Mouse (Mus musculus) hindbrain, embryonic 15.5 days (tissue): ENCODE measurements around the gene P2ry12. TPM values are rescaled to one million over a fixed set of nuclear protein-coding genes. Genes with fewer than 3 reads are reported as not detected.

ENCODE experiments used
- ATAC-seq: fragments of 200-750 bp; cut with Nextera tagmentation; 2 replicates; pipeline ENCODE4 v1.8.0; 2017; ENCODE audit warnings: low read depth, moderate number of reproducible peaks, moderate TSS enrichment; ENCODE audit not compliant: low FRiP score
- H3K27ac ChIP-seq: fragments of 300-500 bp; sonication (generic); replicated peaks from 2 replicates; pipeline ENCODE4 v1.5.1; 2015; ENCODE audit warnings: mild to moderate bottlenecking, inconsistent platforms
- H3K27me3 ChIP-seq: fragments of 300-500 bp; sonication (generic); 2 replicates; pipeline ENCODE4 v1.6.1; 2015; ENCODE audit warnings: control low read depth, inconsistent platforms
- H3K36me3 ChIP-seq: fragments of 300-500 bp; sonication (generic); 2 replicates; pipeline ENCODE4 v1.6.1; 2015; ENCODE audit warnings: control low read depth, inconsistent platforms
- H3K4me1 ChIP-seq: fragments of 300-500 bp; sonication (generic); replicated peaks from 2 replicates; pipeline ENCODE4 v1.6.1; 2015; ENCODE audit warnings: control low read depth, inconsistent platforms
- H3K4me2 ChIP-seq: fragments of 300-500 bp; sonication (generic); 2 replicates; pipeline ENCODE4 v1.6.1; 2015; ENCODE audit warnings: moderate library complexity, mild to moderate bottlenecking, inconsistent platforms
- H3K4me3 ChIP-seq: fragments of 300-500 bp; sonication (generic); 2 replicates; pipeline ENCODE4 v1.5.1; 2015; ENCODE audit warnings: mild to moderate bottlenecking, inconsistent platforms
- H3K9ac ChIP-seq: fragments of 300-500 bp; sonication (generic); 2 replicates; pipeline ENCODE4 v1.6.1; 2015; ENCODE audit warnings: inconsistent platforms
- H3K9me3 ChIP-seq: fragments of 300-500 bp; sonication (generic); 2 replicates; pipeline ENCODE4 v1.6.1; 2016; ENCODE audit warnings: control low read depth, inconsistent platforms
- WGBS: fragments of 180-500 bp; shearing (Covaris S2); methylation state at CpG from one replicate; pipeline ENCODE4 v1.1.7; 2015; 5-methylcytosine and 5-hydroxymethylcytosine counted together
- polyA plus RNA-seq: library from polyadenylated mRNA; unstranded; fragments of >200 nt; fragmentation: Nextera tagmentation; extraction: Ambion mirVana; gene quantifications from 2 replicates; pipeline ENCODE4 v1.2.1, GENCODE M21; 2015

The P2ry12 gene
- polyA plus RNA-seq: 8.4 and 9.1 TPM in 2 replicates

DNA sequence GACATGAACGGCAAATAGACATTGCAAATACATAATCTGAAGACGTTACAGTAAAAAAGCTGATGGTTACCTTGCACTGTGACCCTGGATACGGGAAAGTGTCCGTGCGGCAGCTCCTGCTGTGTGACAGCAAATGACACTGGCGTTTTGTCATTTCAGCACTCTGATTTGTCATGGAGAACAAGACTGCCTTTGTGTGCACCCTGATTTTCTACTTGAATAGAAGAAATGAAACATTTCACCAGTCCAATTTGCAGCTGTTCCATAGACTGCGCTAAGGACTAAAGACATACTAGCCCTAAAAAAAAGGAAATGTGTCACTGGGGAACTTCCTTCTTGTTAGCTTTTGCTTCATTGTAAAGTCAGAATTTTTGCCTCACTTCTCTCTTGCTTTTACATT, at the start of gene P2ry12:
TSS of gene P2ry12 (minus strand) at position 168 of the 400 bp plus-strand sequence.
- Histone ChIP-seq H3K4me3 (no peak within 1 kb of the TSS), H3K9ac (no peak within 1 kb of the TSS), H3K4me1 (peaks cover 3% of the 10 kb centered on the region; the same call in 1 of the 2 replicates), H3K27ac (no peak within 1 kb of the TSS), H3K4me2 (peak within 1 kb of the TSS; percentile 9), H3K9me3 (no peaks in the 10 kb centered on the region), H3K36me3 (no peaks in the 10 kb centered on the region), H3K27me3 (no peaks in the 10 kb centered on the region)
- no peak for ATAC-seq
- WGBS: 8% methylated on average over 7 of the region's 7 CpGs

DNA sequence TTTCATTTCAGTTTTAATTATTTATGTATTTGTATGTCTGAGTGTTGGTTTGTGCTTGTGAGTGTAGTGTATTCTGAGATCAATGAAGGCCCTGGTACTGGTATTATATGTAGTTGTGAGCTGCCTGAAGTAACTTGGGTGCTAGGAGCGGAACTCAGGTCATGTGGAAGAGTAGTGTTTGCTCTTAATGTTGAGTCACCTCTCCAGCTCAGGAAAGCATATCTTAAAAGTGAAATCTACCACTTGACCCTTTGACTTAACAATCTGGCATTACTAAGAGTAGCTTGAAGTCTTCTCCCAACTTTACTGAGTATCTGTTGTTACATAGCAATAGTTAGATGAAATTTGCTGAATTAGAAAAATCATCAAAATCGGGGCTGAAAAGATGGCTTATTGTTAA, 42.8 kb upstream of the P2ry12 start:
- Histone ChIP-seq H3K27me3 (no peaks in the 10 kb centered on the region), H3K4me2 (no peak overlapping the region), H3K27ac (no peak overlapping the region), H3K4me1 (no peaks in the 10 kb centered on the region), H3K36me3 (no peaks in the 10 kb centered on the region), H3K4me3 (no peak overlapping the region), H3K9ac (no peak overlapping the region), H3K9me3 (no peaks in the 10 kb centered on the region)
- no peak for ATAC-seq
- whole genome bisulfite sequencing: 92% methylated on average over 2 of the region's 2 CpGs

DNA sequence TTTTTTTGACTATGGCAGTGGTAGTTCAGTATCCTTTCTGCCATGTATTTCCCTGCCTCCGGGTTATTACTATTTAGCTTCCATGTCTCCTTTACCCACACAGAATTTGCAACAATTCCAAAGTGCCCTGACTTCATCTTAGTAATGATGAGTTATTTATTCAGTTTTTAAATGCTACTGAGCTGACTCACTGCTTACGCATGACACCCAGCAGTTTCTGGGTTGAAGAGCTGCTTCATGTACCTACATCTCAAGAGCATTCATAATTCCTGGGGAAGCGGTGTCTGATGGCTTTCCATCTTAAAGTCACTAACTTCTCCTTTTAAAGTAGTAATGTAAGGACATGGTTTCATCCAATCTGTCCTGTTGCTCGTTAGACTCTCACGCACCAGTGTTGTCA, 42.3 kb upstream of the P2ry12 start:
- H3K36me3 ChIP-seq: no peaks in the 10 kb centered on the region
- H3K4me3 ChIP-seq: no peak overlapping the region
- no peaks in the 10 kb centered on the region for H3K9me3 ChIP-seq
- 95% methylated on average over 5 of the region's 5 CpGs for WGBS
- no peak overlapping the region for H3K4me2 ChIP-seq
- H3K27me3 ChIP-seq: no peaks in the 10 kb centered on the region
- H3K4me1 ChIP-seq: no peaks in the 10 kb centered on the region
- no peak for ATAC-seq
- no peak overlapping the region for H3K27ac ChIP-seq
- H3K9ac ChIP-seq: no peak overlapping the region

DNA sequence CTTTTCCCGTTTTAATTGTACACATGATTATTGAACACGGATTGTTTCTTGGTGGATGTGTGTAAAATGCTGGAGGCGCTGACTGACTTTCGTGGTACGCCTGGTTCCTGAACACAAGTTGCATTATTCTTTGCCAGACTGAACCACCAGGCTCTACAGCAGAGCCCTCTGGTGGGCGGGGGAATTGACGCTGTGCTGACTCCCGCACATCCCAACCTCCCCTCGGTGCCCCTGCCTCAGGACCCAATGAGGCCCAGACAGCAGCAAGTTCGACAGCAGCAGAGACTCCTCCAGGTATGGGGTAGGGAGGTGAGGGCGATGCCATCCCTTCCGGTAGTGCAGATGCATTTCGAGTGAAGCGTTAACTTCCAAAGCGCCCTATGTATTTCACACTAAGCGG, 35.0 kb upstream of the P2ry12 start:
- Histone ChIP-seq H3K27me3 (no peaks in the 10 kb centered on the region), H3K4me1 (no peaks in the 10 kb centered on the region), H3K27ac (no peak overlapping the region), H3K4me2 (no peak overlapping the region), H3K9me3 (no peaks in the 10 kb centered on the region), H3K36me3 (no peaks in the 10 kb centered on the region), H3K9ac (no peak overlapping the region), H3K4me3 (no peak overlapping the region)
- WGBS: 89% methylated on average over 16 of the region's 16 CpGs
- no peak for ATAC-seq

DNA sequence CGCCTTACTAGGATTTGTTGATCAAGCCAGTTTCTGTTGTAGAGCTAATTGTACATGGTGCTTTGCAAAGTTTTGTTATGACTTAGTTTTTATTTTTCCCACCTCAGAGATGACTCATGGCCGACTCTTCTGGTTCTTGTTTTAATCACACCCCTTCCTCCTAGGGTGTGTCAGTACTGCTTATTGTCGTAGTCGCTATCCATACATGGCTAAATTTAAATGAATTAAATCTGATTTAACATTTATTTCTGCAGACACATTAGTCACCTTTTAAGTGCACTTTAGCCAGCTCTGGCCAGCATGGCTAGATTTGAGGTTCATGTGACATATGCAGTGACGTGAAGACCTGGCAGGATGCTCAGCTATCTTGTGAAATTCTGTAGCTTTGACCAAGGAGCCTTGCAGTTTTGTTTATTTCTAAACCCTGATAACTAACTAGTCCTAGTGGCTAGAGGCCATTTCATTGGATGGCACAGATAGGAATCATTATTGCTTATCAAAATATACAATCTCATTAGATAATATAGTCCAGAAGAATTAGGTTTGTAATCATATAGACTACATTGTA, 34.0 kb upstream of the P2ry12 start:
- Histone ChIP-seq H3K36me3 (no peaks in the 10 kb centered on the region), H3K9ac (no peak overlapping the region)
- 97% methylated on average over 5 of the region's 5 CpGs for WGBS

DNA sequence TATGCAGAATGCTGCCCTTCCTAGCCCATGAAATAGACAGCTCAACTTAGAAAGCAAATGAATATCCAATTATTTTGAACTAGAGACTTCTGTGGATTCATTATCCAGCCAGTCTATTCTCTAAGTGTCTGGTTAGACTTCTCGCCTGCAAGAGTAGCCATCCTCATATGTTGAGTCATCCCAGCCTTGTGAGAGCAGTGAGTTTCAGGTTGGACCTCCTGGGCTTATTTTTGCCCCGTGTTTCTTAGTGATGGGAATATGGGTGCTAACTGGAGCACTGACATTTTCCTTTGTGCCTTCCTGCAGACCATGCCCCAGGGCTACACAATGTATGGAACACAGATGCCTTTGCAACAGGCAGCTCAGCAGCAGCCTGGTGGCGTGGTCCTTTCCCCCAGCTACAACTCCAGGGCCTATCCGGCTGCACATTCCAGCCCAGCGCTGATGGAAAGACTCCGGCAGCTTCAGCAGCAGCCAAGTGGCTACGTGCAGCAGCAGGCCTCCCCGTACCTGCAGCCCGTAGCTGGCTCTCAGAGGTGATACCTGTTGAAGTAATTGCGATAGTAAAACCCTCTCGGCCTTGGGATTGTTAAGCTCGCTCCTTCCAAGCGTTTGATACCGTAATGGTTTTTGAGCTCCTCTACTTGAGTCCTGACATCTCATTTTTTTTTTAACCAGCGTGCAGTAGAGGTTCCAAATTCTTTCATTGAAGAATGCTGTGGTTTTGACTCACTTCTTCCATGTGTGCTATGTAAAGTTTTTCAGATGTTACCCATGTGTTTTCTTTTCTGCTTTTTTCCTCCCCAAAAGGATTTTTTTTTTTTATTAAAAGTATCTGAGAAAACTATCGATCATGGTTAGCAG, 33.3 kb upstream of the P2ry12 start:
- H3K9me3 ChIP-seq: no peaks in the 10 kb centered on the region
- no peak overlapping the region for H3K27ac ChIP-seq
- WGBS: 89% methylated on average over 16 of the region's 16 CpGs
- H3K36me3 ChIP-seq: no peaks in the 10 kb centered on the region
- no peak for ATAC-seq
- no peak overlapping the region for H3K4me3 ChIP-seq
- H3K27me3 ChIP-seq: no peaks in the 10 kb centered on the region
- no peak overlapping the region for H3K4me2 ChIP-seq
- no peaks in the 10 kb centered on the region for H3K4me1 ChIP-seq
- no peak overlapping the region for H3K9ac ChIP-seq

More for the DNA sequence above, 34.0 kb upstream of the P2ry12 start:
- ATAC-seq: no peak
- Histone ChIP-seq H3K27me3 (no peaks in the 10 kb centered on the region), H3K4me2 (no peak overlapping the region), H3K9me3 (no peaks in the 10 kb centered on the region), H3K27ac (no peak overlapping the region), H3K4me1 (no peaks in the 10 kb centered on the region), H3K4me3 (no peak overlapping the region)

DNA sequence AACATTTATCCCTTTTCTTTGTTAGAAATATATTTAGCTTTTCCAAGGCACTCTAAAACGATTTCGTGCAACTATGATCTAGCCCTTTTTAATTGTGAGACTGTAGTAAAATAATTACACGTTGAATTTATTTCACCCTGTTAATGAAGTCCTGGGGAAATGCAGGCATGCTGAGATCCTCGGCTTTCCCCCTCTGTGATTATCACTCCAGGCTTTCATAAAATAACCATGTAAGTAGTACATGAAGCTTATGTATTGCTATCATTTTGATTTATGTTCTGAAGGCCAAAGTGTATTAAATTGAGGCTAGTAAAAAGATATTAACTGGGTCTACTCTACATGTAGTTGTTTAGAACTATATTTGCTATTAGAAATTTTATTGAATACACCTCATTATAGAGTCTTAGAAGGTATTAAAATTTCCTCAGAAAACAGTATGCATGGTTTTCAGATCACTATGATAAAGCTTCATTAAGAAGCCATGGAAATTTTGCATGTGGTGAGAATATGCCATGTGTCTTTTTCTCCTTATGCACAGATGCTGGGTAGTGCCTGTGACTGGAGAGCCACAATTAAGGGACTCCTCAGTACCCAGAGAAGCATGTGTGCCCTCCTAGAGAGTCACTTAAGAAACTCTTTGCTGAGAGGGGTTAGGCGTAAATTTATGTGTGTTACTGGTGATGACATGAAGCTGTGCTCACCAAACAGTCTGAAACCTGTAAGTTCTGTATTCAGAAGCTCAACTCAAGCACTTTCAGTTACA, 30.9 kb upstream of the P2ry12 start:
- Histone ChIP-seq H3K9ac (no peak overlapping the region), H3K4me2 (no peak overlapping the region), H3K27me3 (no peaks in the 10 kb centered on the region), H3K4me1 (no peaks in the 10 kb centered on the region), H3K36me3 (no peaks in the 10 kb centered on the region), H3K9me3 (no peaks in the 10 kb centered on the region), H3K4me3 (no peak overlapping the region), H3K27ac (no peak overlapping the region)
- WGBS: 69% methylated on average over 5 of the region's 5 CpGs
- ATAC-seq: no peak

DNA sequence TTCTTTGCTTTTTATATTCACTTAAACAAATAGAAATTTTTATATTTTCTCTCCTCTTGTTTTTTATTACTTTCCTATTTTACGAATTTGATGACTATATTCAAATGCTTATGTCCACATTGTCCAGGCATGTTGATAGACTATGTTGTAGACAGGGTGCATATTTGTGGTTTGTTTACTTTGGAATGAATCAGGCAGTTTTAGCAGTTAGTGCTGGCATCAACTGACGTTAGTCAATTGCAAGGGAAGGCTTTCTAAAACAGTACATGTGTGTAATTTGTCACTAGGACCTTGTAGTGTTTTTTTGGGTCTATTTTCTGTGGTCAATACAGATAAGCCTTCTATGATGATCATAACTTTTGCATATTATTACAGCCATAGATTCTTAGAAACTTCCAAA, 27.9 kb upstream of the P2ry12 start:
- WGBS: 74% methylated on average over 2 of the region's 2 CpGs
- H3K4me2 ChIP-seq: no peak overlapping the region
- H3K27me3 ChIP-seq: no peaks in the 10 kb centered on the region
- no peaks in the 10 kb centered on the region for H3K4me1 ChIP-seq
- no peak for ATAC-seq
- no peak overlapping the region for H3K4me3 ChIP-seq
- no peaks in the 10 kb centered on the region for H3K9me3 ChIP-seq
- no peak overlapping the region for H3K27ac ChIP-seq
- no peak overlapping the region for H3K9ac ChIP-seq
- no peaks in the 10 kb centered on the region for H3K36me3 ChIP-seq

DNA sequence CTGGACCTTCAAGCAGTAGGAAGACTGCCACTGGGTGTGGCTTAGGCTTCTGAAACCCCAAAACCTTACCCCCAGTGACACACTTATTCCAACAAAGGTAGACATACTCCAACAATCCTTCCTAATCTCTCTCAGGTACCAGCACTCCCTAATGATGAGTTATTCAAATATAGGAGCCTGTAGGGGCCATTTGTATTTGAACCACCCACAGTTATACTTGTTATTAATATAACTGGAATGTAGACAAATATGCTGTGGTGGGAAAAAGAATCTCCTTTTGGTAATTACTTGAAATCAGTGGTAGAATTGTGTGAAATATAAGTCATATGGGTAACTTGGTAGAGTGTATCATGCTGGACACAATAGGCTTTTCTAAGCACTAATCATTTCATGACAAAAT, 15.9 kb upstream of the P2ry12 start:
- Histone ChIP-seq H3K27me3 (no peaks in the 10 kb centered on the region), H3K4me1 (no peaks in the 10 kb centered on the region), H3K4me3 (no peak overlapping the region), H3K4me2 (no peak overlapping the region), H3K9ac (no peak overlapping the region), H3K27ac (no peak overlapping the region), H3K36me3 (0 out of 2 replicates have a peak, but pooled peaks cover 11% of the 10 kb centered on the region), H3K9me3 (no peaks in the 10 kb centered on the region)
- no peak for ATAC-seq

DNA sequence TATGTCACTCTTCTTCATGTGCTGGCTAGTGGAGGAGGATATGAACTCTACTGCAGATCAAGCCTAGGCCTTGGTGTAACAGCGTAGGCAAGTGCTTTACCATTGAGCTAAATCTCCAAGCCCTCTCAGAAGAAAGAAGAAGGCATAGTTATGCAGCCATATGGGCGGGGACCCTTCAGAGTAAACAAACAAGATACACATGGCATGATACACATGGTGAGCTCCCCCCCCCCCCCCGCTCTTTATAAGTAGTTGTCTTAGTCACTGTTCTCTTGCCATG, 15.5 kb upstream of the P2ry12 start:
- Histone ChIP-seq H3K27me3 (no peaks in the 10 kb centered on the region), H3K27ac (no peak overlapping the region), H3K36me3 (0 out of 2 replicates have a peak, but pooled peaks cover 11% of the 10 kb centered on the region), H3K4me1 (no peaks in the 10 kb centered on the region), H3K4me2 (no peak overlapping the region), H3K9ac (no peak overlapping the region), H3K4me3 (no peak overlapping the region), H3K9me3 (no peaks in the 10 kb centered on the region)
- ATAC-seq: no peak
- WGBS: 86% methylated on average over 3 of the region's 3 CpGs

DNA sequence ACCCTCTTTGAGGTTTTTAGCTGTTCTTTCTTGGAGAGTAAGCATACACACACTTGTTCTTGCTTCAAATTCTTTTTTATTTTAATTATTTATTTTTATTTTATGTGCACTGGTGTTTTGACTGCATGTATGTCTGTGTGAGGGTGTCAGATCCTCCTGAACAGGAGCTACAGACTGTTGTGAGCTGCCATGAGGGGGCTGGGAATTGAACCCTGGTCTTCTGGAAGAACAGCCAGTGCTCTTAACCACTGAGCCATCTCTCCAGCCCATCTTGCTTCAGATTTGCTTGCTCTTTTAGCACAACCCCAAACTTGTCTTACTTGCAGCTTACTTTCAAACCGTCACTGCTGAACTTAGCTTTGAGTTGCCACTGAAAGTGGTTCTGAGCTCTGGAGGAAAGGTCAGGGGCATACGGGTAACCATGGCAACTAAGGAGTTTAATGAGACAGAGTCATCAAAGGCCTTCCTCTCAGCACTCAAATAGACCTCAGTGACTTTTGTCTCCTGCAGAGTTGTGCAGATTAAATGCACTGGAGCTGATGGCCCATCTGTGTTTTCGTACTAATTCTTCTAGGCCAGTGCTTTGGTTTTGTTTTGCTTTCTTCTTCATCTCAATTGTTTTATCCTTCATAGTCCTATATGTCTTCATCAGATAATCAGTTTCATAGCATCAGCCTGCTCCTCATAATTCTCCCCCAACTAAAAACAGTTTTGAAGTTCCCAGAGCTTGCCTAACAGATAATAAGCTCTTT, 15.0 kb upstream of the P2ry12 start:
- no peak for ATAC-seq

DNA sequence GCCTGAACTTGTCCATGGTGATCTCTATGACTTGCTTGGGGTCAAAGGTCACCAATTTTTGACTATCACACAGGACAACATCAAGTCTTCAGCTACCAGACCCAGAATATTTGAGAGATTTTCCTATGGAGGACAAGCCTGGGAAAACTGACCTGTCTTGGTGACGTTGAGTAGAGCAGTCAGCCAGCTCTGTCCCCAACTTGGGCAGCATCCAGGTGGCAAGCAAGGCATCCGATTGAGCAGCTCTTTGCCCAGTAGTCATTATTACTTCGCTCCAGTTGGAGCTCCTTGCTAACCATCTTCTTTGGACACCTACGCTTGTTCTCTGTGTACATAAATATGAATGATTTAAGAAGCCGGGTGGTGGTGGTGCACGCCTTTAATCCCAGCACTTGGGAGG, 8.1 kb upstream of the P2ry12 start:
- no peak overlapping the region for H3K4me3 ChIP-seq
- WGBS: 91% methylated on average over 6 of the region's 6 CpGs
- H3K4me1 ChIP-seq: no peaks in the 10 kb centered on the region
- no peak overlapping the region for H3K9ac ChIP-seq
- H3K27me3 ChIP-seq: no peaks in the 10 kb centered on the region
- H3K4me2 ChIP-seq: no peak overlapping the region
- no peak overlapping the region for H3K27ac ChIP-seq
- no peaks in the 10 kb centered on the region for H3K9me3 ChIP-seq
- H3K36me3 ChIP-seq: peaks cover 7% of the 10 kb centered on the region
- no peak for ATAC-seq

More for the DNA sequence above, 15.0 kb upstream of the P2ry12 start:
- Histone ChIP-seq H3K4me2 (no peak overlapping the region), H3K27me3 (no peaks in the 10 kb centered on the region), H3K9ac (no peak overlapping the region), H3K4me3 (no peak overlapping the region), H3K36me3 (0 out of 2 replicates have a peak, but pooled peaks cover 11% of the 10 kb centered on the region), H3K27ac (no peak overlapping the region), H3K4me1 (no peaks in the 10 kb centered on the region), H3K9me3 (no peaks in the 10 kb centered on the region)
- WGBS: 10% methylated on average over 3 of the region's 3 CpGs
